Mouse (Mus musculus): ENCODE data around the gene Baiap2. TPM values are rescaled to one million over a fixed set of nuclear protein-coding genes. Genes with fewer than 3 reads are reported as not detected.
A peak's percentile ranks its signal among the peaks of the same experiment; 100 is the strongest.

The Baiap2 gene
- polyA plus RNA-seq, 1 experiment from 2014 or later: 8.0 TPM

GRCm38 (mm10) chr11:120045839-120046552, 103.4 kb downstream of the Baiap2 start:
- Histone ChIP-seq H3K36me3 (replicated peaks) (no peaks in the 10 kb centered on the region), H3K27ac (replicated peaks) (no peak overlapping the region), H3K4me1 (replicated peaks) (peaks cover 27% of the 10 kb centered on the region), H3K4me2 (no peak overlapping the region), H3K4me3 (replicated peaks) (no peak overlapping the region), H3K27me3 (peaks cover 62% of the 10 kb centered on the region), H3K9me3 (replicated peaks) (no peaks in the 10 kb centered on the region), H3K9ac (no peak overlapping the region)
- ATAC-seq (ENCODE audit: insufficient read depth): no peak
- 45% methylated on average over 11 of the region's 11 CpGs for WGBS (ENCODE audit: insufficient replicate concordance)

- Histone ChIP-seq H3K4me1 (replicated peaks) (peaks cover 23% of the 10 kb centered on the region), H3K4me3 (replicated peaks) (peak within 1 kb of the TSS; percentile 37), H3K9me3 (replicated peaks) (no peaks in the 10 kb centered on the region), H3K27me3 (peaks cover 66% of the 10 kb centered on the region), H3K36me3 (replicated peaks) (no peaks in the 10 kb centered on the region), H3K27ac (replicated peaks) (no peak within 1 kb of the TSS), H3K4me2 (peak within 1 kb of the TSS; percentile 64), H3K9ac (no peak within 1 kb of the TSS)
- ATAC-seq (ENCODE audit: insufficient read depth): no peak
- 3% methylated on average over 63 of the region's 63 CpGs for WGBS (ENCODE audit: insufficient replicate concordance)
These were observed 104.1 kb downstream of the Baiap2 start, which contains the start of gene Aatk for GRCm38 (mm10) chr11:120046553-120047191. Gene Aatk, minus strand, starts transcription at chr11:120047167.

DNA sequence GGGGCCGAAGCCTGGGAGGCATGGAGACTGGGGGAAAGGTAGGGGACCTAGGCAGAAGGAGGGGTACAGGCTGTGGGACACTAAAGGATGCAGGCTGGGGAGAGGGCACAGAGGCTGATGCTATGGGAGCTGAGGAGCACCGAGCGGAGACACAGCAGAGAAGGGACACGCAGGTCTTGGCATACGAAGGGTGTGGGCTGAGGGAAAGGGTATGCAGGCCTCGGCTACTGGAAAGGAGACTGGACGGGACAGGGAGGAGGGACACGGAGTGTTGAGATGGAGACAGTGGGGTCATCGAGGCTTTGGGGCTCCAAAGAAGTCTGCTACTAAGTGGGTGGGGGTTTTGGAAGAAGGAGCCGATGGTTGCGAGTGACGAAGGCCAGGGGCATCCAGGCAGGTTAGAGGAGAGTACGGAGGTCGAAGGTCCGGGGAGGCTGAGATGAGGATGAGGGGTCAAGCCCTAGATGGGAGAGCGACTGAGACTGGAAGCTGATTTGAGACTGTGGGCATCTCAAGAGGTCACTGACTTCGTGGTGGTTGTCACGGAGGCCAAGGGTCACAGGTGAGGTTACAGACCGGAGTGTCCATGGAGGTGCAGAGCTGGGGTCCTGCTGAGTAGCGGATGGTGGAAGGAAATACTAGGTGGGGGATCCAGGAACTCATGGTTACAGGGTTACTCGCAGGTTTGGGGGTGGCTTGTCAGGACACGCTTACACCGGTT, 105.1 kb downstream of the Baiap2 start:
- Histone ChIP-seq H3K4me2 (no peak overlapping the region), H3K36me3 (replicated peaks) (no peaks in the 10 kb centered on the region), H3K4me1 (replicated peaks) (peaks cover 23% of the 10 kb centered on the region), H3K9me3 (replicated peaks) (no peaks in the 10 kb centered on the region), H3K27ac (replicated peaks) (no peak overlapping the region), H3K27me3 (peaks cover 66% of the 10 kb centered on the region), H3K9ac (no peak overlapping the region), H3K4me3 (replicated peaks) (no peak overlapping the region)
- 13% methylated on average over 23 of the region's 23 CpGs for WGBS (ENCODE audit: insufficient replicate concordance)
- ATAC-seq (ENCODE audit: insufficient read depth): no peak

GRCm38 (mm10) chr11:120048252-120048556, 105.6 kb downstream of the Baiap2 start:
- WGBS (ENCODE audit: insufficient replicate concordance): 5% methylated on average over 23 of the region's 23 CpGs
- no peak overlapping the region for H3K9ac ChIP-seq

DNA sequence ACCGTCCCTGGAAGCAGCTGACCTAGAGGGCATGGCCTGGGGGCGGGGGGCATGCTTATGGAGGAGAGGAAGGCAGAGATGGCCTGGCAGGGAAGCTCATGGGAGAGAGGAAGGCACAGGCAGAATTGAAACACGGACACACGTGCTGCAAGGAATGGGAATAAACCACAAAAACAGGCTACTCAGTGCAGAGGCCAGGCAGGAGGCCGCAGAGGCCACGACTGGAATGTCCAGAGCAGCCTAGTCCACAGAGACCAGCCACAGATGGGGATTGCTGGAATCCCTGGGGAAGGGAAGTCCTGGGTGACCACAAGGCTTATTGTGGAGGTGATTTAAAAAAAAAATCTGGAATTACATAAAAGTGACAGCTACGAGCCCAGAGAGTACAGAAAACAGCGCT, 106.5 kb downstream of the Baiap2 start:
- 61% methylated on average over 8 of the region's 8 CpGs for WGBS (ENCODE audit: insufficient replicate concordance)
- H3K9ac ChIP-seq: no peak overlapping the region
- no peak for ATAC-seq (ENCODE audit: insufficient read depth)
- no peaks in the 10 kb centered on the region for H3K36me3 ChIP-seq (replicated peaks)
- no peak overlapping the region for H3K4me2 ChIP-seq
- no peak overlapping the region for H3K4me3 ChIP-seq (replicated peaks)
- peaks cover 23% of the 10 kb centered on the region for H3K4me1 ChIP-seq (replicated peaks)
- H3K27me3 ChIP-seq: peaks cover 66% of the 10 kb centered on the region
- no peaks in the 10 kb centered on the region for H3K9me3 ChIP-seq (replicated peaks)
- H3K27ac ChIP-seq (replicated peaks): no peak overlapping the region

More at GRCm38 (mm10) chr11:120048252-120048556, 105.6 kb downstream of the Baiap2 start:
- no peak overlapping the region for H3K4me3 ChIP-seq (replicated peaks)
- no peak overlapping the region for H3K27ac ChIP-seq (replicated peaks)
- H3K36me3 ChIP-seq (replicated peaks): no peaks in the 10 kb centered on the region
- H3K4me1 ChIP-seq (replicated peaks): peaks cover 23% of the 10 kb centered on the region
- H3K4me2 ChIP-seq: no peak overlapping the region
- H3K27me3 ChIP-seq: peaks cover 66% of the 10 kb centered on the region
- ATAC-seq (ENCODE audit: insufficient read depth): no peak
- H3K9me3 ChIP-seq (replicated peaks): no peaks in the 10 kb centered on the region

DNA sequence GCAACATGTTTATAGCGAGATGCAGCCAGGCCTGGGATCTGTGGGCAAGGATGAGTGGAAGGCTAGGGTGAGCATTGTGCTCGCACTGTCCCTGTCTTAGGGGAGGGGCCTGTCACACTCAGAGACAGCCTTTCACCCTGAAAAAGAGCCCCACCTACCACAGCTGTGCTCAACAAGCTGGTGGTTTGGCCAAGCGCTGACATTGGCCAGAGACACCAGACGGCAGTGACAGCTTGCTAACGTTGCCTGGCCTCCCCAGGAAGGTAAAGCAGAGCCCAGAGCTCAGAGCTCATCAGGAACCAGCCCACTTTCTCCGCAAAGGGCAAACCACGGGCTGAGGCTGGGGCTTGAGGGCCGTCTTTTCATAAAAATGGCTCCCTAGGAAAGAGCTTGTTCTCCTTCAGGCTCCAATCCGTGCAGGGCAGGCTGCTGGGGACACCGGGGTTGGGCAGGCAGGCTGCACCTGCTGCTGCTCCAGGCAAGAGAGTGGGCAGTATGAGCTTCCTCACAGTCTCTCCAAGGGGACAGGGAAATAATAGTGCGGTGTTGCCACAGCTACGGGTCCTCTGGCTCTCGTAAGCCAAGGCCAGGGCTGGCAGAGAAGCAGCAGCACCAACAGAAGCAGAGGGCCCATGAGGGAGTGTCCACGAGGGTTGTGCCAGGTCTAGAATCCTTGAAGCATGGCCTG, 108.7 kb downstream of the Baiap2 start:
- Histone ChIP-seq H3K27ac (replicated peaks) (no peak overlapping the region), H3K9me3 (replicated peaks) (no peaks in the 10 kb centered on the region), H3K36me3 (replicated peaks) (no peaks in the 10 kb centered on the region), H3K27me3 (peaks cover 48% of the 10 kb centered on the region), H3K4me3 (replicated peaks) (no peak overlapping the region), H3K4me1 (replicated peaks) (peaks cover 16% of the 10 kb centered on the region; the same call in 1 of the 2 replicates), H3K9ac (no peak overlapping the region), H3K4me2 (no peak overlapping the region)
- WGBS (ENCODE audit: insufficient replicate concordance): 40% methylated on average over 14 of the region's 14 CpGs
- no peak for ATAC-seq (ENCODE audit: insufficient read depth)

GRCm38 (mm10) chr11:120052274-120052673, 109.7 kb downstream of the Baiap2 start:
- ATAC-seq (ENCODE audit: insufficient read depth): no peak
- 58% methylated on average over 9 of the region's 9 CpGs for WGBS (ENCODE audit: insufficient replicate concordance)
- H3K4me2 ChIP-seq: no peak overlapping the region
- peaks cover 9% of the 10 kb centered on the region; the same call in 1 of the 2 replicates for H3K4me1 ChIP-seq (replicated peaks)
- H3K9ac ChIP-seq: no peak overlapping the region
- H3K27ac ChIP-seq (replicated peaks): no peak overlapping the region
- no peaks in the 10 kb centered on the region for H3K9me3 ChIP-seq (replicated peaks)
- peaks cover 38% of the 10 kb centered on the region for H3K27me3 ChIP-seq
- H3K36me3 ChIP-seq (replicated peaks): no peaks in the 10 kb centered on the region
- H3K4me3 ChIP-seq (replicated peaks): no peak overlapping the region

- 57% methylated on average over 4 of the region's 4 CpGs for WGBS (ENCODE audit: insufficient replicate concordance)
- H3K36me3 ChIP-seq (replicated peaks): no peaks in the 10 kb centered on the region
These were observed 111.3 kb downstream of the Baiap2 start for GRCm38 (mm10) chr11:120053846-120054245.

GRCm38 (mm10) chr11:120055953-120056732, 113.6 kb downstream of the Baiap2 start:
- Histone ChIP-seq H3K4me1 (replicated peaks) (no peaks in the 10 kb centered on the region), H3K27ac (replicated peaks) (no peak overlapping the region), H3K9me3 (replicated peaks) (no peaks in the 10 kb centered on the region), H3K4me3 (replicated peaks) (no peak overlapping the region), H3K4me2 (no peak overlapping the region), H3K27me3 (peaks cover 8% of the 10 kb centered on the region), H3K9ac (no peak overlapping the region), H3K36me3 (replicated peaks) (no peaks in the 10 kb centered on the region)
- 65% methylated on average over 12 of the region's 12 CpGs for WGBS (ENCODE audit: insufficient replicate concordance)
- no peak for ATAC-seq (ENCODE audit: insufficient read depth)

More at GRCm38 (mm10) chr11:120053846-120054245, 111.3 kb downstream of the Baiap2 start:
- H3K27ac ChIP-seq (replicated peaks): no peak overlapping the region
- peaks cover 22% of the 10 kb centered on the region for H3K27me3 ChIP-seq
- no peak overlapping the region for H3K4me3 ChIP-seq (replicated peaks)
- no peak overlapping the region for H3K9ac ChIP-seq
- H3K9me3 ChIP-seq (replicated peaks): no peaks in the 10 kb centered on the region
- no peaks in the 10 kb centered on the region for H3K4me1 ChIP-seq (replicated peaks)
- ATAC-seq (ENCODE audit: insufficient read depth): no peak
- no peak overlapping the region for H3K4me2 ChIP-seq

All from liver, embryonic 15.5 days (tissue).